Mouse (Mus musculus): ENCODE measurements around the gene Patl1.
"Not testable (repeated sequence)": the region's sequence is repeated elsewhere in the genome, so short reads cannot be mapped to it uniquely, and the experiment has no call there.

Gene Patl1

GRCm38 (mm10) chr19:11912037-11912532, at the start of gene Patl1:
Gene Patl1, plus strand, starts transcription at chr19:11912399.
- peak; percentile 99 for DNase-seq

- no peak for DNase-seq
These were observed 44.4 kb upstream of the Patl1 start for GRCm38 (mm10) chr19:11867837-11868236.

- DNase-seq: no peak
These were observed 37.2 kb upstream of the Patl1 start, which contains the start of gene Olfr1419 for GRCm38 (mm10) chr19:11875006-11875405. Gene Olfr1419, minus strand, starts transcription at chr19:11875106.

DNA sequence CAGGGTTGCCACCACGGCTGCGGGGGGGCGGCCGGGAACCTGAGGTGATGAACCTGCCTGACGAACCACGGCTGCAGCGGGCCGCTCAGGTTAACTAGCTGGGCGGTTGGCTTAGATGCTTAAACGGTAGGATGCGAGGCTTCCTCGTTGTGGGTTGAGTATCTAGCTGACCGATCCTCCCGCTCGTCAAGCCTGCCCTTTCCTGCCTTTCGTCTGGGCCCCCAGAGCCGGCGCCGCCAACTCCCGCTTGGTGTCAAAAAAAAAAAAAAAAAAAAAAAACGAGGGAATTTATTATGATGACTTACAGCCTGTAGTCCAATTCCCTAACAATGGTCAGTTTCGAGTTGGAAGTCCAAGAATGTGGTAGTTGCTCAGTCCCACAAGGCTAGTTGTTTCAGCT, 33.8 kb upstream of the Patl1 start:
- not testable (repeated sequence) for DNase-seq

DNA sequence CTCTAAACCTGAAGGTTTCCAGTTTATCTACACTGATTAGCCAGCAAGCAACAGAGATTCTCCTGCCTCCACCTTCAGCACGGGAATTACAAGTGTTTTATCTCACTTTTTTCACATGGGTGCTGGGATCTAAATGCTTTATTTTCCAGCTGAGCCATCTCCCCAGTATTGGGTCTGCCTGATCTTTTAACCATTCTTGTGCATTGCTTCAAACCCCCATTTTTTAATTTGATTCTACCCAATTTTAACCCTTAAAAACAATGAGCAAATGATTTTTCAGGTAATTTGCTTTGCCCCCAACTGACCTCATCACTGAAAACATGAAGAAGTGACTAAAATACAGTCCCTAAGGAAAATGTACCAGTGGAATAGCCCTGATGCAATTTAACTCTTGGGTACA, 25.9 kb upstream of the Patl1 start, which contains the start of gene Olfr1420:
Gene Olfr1420, plus strand, starts transcription at position 301 of the 400 bp plus-strand sequence.
- DNase-seq: no peak

DNA sequence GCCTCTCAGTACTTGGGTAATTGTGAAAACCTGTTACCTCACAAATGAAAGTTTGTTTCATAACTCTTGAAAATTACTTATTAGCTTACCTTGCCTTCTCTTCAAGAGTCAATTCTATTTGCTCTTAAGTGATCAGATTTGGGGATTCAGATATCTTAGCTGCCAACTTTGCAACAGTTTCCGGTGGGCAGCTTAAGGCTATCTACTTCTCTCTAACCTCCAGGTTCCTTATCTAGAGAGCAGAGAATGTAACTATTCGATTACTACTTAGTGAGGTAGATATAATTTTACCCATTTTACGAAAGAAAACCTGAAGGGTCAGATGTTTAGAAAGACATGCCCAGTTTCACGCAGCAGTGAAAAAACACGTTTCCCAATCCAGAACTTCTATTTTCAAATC, 1.2 kb upstream of the Patl1 start:
- no peak for DNase-seq

GRCm38 (mm10) chr19:11911603-11912002, 596 bp upstream of the Patl1 start:
- DNase-seq: peak; percentile 24

DNA sequence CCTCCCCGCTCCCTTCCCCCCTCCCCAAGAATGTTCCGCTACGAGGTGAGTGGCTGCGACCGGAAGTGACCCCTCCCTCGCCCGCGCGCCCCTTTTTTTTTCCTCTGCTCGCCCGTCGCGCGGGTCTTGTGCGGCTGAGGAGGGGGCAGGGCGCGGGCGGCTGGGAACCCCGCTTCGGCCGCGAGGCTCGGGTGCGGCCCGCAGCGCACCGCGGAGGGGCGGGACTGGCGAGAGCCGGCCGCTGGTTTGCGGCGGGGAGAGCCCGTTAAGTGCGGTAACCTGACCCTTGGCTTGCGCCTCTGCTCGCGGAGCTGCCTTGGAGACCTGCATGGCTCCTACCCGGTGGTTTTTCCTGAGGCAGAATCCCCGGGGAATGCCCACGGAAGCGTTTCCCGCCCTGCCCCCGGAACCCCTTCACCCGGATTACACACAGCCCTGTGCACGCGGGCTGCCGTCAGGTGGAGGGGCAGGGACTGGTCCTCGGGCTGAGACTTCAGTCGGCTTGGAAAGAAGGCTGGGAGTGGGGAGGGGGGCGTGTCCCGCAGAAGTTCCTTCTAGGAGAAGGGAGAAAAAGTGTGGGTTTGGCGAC, 428 bp downstream of the Patl1 start:
- peak; percentile 44 for DNase-seq

- DNase-seq: no peak
These were observed 3.6 kb downstream of the Patl1 start for GRCm38 (mm10) chr19:11915804-11916203.

- DNase-seq: no peak
These were observed 9.9 kb downstream of the Patl1 start for GRCm38 (mm10) chr19:11922068-11922467.

DNA sequence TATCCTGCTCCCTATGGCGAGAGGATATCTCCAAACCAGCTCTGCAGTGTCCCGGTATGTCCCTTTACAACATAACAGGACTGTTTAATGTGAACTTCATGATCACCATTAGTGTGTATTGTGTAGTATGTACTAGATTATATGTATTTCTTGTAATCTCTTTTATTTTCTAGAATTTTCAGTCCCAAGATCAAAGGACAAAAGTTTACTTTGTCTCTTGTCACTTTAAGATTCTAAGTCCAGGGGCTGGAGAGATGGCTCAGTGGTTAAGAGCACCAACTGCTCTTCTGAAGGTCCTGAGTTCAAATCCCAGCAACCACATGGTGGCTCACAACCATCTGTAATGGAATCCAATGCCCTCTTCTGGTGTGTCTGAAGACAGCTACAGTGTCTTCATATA, 10.3 kb downstream of the Patl1 start:
- not testable (repeated sequence) for DNase-seq

GRCm38 (mm10) chr19:11926380-11926779, 14.2 kb downstream of the Patl1 start:
- DNase-seq: no peak

- DNase-seq: no peak
These were observed 16.0 kb downstream of the Patl1 start for GRCm38 (mm10) chr19:11928025-11928748.

DNA sequence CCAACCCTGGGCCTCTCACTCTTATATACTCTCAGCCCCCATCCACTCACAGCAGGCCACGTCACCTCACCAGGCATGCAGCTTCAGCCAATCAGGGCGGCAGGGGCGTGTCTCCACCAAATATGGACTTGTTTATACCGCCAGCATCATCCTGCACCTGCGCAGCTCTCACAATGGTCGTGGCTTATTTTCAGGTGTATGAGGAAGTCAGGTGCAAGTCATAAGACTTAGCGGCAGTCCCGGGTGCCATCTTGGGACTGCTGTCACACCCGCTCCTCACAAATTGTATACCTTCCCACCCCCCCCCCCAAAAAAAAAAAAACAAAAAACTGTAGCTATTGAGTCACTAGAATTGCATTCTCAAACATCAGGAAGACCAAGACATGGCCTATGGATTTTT, 34.3 kb downstream of the Patl1 start:
- DNase-seq: not testable (repeated sequence)

- no peak for DNase-seq
These were observed 37.7 kb downstream of the Patl1 start for GRCm38 (mm10) chr19:11949878-11950277.

- no peak for DNase-seq
These were observed 38.5 kb downstream of the Patl1 start for GRCm38 (mm10) chr19:11950747-11951146.

GRCm38 (mm10) chr19:11954206-11954605, 42.0 kb downstream of the Patl1 start:
- no peak for DNase-seq

GRCm38 (mm10) chr19:11956636-11957035, 44.4 kb downstream of the Patl1 start:
- DNase-seq: no peak

GRCm38 (mm10) chr19:11957396-11957795, 45.2 kb downstream of the Patl1 start:
- no peak for DNase-seq

GRCm38 (mm10) chr19:11957846-11958245, 45.6 kb downstream of the Patl1 start:
- no peak for DNase-seq

DNA sequence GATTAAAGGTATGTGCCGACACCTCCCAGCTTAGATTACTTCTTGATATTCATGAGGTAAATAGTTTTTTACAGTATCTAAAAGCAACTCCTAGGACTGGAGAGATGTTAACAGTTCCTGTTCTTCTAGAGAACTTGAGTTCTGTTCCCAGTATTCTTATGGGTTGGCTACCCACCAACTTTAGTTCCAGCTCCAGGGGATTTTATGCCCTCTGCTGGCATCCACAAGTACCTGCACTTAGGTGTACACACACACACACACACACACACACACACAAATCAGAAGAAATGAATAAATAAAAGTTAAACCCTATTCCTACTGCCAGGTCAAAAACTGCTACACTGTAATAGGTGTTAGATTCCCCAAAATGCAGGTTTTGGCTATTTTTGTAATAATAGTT, 52.1 kb downstream of the Patl1 start:
- no peak for DNase-seq

- DNase-seq: peak; percentile 98
These were observed 53.1 kb downstream of the Patl1 start, which contains the start of gene Osbp for GRCm38 (mm10) chr19:11965023-11965942. Gene Osbp, plus strand, starts transcription at chr19:11965941.

GRCm38 (mm10) chr19:11966201-11966636, 54.0 kb downstream of the Patl1 start:
- DNase-seq: peak; percentile 49
